Mouse (Mus musculus) layer of hippocampus, postnatal 25 days (tissue): ENCODE data around the gene Tbc1d12. TPM values are rescaled to one million over a fixed set of nuclear protein-coding genes. Genes with fewer than 3 reads are reported as not detected.

ENCODE experiments used
- DNase-seq, 2 experiments: peaks; one replicate each; pipeline ENCODE4 v3.0.0; 2022; ENCODE audit warnings: mixed read lengths in 2 of 2, low spot score in 1 of 2; ENCODE audit errors: extremely low spot score in 1 of 2
- total RNA-seq, 2 experiments: library from RNA; stranded (reverse); gene quantifications; 2 replicates each; pipeline ENCODE4 v1.2.3; 2021

Tbc1d12 gene
- total RNA-seq, 2 experiments from 2014 or later: 12.3 to 13.0 TPM

DNA sequence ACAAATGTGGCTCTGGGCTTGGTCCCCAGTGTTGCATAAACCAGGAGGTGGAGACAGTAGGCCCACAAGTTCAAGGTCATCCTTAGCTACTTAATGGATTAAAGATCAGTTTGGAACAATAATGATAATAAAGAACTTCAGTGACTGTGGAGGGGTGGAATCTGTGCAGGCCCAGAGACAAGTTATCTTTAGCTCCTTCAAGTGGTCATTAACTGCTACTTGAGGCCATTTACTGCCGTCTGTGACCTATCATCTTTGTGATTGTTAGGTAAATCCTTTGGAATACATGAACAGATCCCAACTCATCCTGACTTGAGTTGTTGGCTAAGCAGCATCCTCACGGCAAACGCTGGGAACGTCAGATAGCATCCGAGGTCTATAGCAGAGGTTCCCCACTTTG lies 66.1 kb downstream of the Tbc1d12 start:
- DNase-seq: no peak

DNA sequence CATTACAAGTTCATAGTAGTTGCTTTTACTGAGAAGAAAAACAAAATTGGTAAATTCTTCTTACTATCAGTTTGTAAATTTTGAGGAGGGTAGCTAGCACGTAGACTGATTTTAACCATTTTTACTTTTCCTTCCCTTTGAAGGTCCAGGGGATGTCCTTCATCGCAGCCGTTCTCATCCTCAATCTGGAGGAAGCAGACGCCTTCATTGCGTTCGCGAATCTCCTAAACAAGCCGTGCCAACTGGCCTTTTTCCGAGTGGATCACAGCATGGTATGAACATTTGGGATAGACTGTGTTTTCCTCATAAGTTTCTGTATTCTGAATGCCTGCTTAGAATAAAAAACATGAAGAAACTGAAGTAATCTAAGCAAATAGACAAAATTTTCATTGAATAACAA lies 77.4 kb downstream of the Tbc1d12 start:
- DNase-seq: no peak

DNA sequence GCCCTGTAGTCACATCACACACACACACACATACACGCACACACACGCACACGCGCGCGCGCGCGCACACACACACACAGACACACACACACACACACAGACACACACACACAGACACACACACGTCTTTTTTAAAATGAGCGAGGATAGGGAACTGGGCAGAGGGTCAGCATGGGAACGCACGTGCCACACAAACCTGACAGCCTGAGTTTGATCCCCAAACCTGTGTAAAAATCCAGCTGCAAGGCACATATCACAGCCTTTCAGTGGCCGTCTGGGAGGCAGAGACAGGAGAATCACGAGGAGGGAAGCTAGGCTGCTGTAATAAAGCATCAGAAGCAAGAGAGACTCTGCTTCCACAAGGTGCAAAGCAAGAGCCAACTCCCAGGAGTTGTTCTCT lies 78.5 kb downstream of the Tbc1d12 start:
- no peak for DNase-seq

DNA sequence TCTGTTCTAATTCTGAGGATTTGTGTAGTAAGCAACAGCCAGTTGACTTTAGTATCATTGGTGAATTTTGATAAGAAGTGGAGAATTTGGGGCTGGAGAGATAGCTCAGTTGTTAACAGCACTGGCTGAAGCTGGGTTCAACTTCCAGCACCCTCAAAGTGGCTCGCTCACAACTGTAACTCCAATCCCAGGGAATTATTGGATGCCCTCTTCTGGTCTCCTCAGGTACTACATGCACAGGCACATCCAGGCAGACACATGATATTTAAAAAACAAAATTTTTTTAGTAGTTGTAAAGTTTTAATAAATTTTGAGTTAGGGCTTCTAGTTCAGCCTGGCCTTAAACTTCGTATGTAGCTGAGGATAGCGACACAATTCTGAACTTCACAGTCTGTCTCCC lies 79.3 kb downstream of the Tbc1d12 start:
- peak; percentile 17 to 59 for DNase-seq

DNA sequence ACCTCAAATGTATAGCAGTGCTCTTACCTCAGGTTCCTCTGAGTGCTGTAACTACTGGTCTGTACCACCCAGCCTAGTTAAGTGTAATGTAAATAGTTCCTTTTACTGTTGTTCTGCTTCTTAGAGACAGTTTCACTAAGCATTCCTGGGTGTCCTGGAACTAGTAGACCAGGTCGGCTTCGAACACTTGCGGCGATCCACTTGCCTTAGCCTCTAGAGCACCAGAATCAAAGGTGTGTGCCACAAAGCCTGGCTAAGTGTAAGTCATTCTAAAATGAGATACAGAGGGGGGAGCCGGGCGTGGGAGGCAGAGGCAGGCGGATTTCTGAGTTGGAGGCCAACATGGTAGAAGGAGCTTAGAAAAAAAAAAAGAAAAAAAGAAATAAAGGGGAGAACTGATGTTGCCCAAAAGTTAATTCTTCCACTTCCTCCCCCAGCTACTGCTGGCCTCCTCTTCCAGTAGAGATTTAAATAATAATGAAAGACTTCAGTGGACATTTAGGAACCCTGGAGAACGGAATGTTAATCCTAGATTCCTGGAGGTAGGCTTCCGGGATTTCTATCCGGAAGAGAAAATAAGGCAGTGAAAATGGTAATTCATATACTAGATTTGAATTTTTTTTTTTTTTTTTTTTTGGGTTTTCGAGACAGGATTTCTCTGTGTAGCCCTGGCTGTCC lies 92.2 kb downstream of the Tbc1d12 start:
- no peak for DNase-seq

DNA sequence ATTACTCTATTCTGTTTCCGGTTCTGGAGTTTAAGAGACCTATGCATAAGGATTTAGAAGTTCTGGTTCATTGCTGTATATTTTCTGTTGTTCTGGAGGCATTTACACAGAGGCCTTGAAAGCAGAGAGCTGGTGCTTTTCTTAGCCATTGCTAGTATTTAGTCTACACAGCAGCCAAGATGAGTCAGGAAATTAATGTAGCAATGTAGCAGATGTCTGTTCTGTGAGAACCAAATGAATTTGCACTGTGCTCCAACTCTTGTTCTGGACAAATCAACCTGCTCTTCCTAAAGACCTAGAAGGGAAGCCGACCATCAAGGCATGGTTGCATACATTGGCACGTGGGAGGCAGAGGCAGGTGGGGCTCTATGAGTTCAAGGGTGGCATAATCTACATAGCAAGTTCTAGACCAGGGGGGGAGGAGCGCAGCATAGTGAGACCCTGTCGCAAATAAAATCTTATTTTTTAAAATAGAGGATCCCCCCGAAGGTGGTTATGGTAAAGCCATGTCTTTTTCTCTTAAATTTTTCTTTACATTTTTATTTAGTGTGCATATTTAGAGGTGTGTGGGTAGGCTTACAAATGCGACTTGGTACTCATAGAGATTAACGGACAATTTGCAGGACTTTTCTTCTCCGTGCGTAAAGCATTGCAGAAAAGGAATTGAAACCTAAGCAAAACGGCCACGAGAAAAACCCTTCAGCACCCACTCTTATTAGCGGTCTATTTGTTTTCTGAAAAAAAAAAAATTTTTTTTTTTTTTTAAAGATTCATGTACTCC lies 93.3 kb downstream of the Tbc1d12 start:
- DNase-seq: no peak

DNA sequence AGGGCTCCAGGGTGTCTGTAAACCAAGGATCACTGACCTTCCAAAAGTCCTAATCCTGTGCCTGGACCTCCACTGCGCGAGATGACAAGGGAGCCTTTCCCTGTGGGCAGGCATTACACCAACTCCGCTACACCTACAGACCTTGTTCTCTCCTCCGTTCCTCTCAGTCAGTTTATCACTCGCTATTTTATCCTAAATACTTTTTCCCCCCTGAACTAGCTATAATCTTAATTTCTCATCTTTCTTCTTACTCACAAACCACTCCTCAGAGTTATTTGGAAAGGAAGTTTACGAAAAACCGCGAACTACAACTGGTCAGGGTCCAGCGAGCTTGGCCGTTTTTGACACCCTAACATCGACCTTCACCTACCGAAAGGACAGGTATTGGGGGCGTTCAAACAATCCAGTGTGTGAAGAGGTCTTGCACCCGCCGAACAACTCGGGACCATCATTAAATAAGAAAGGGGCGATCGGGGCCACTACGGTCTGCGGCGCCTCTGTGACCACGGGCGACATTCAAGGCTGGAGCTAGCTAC lies 93.9 kb downstream of the Tbc1d12 start:
- no peak for DNase-seq

DNA sequence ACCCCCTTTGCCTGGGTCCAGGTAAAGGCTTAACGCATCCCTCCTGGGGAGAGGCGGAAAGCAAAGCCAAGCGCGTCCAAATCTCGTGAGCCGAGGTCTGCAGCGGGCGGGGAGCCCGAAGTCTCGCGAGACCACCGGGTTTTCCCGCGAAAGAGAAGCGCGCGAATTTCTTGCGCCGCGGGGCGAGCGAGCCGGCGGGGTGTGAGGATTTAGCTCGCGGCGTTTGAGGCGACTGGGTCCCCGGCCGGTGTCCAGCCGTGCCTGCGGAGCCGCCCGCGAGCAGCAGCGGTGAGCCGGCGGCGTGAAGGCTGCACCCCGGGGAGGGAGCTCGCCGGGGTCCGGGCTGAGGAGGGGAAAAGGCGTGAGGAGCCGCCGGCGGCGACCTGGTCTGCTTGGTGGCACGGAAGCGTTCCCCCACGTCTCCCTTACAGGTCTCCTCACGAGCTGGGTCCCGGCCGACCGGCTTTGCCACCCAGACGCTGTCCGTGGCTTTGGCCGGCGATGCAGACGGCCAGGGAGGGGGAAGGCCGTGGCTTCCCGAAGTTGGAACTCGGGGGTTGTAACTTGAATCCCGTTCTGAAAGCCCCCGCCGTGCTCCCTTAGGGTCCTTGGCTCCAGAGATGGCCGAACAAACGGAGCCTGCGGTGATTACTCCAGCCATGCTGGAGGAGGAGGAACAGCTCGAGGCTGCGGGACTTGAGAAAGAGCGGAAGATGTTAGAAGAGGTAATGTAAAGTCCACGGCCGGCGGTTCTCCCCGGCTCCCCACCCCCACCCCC lies 94.6 kb downstream of the Tbc1d12 start, which contains the start of gene Hells:
TSS of gene Hells (plus strand) at position 128 of the 778 bp plus-strand sequence.
- DNase-seq: peak; percentile 69 to 81

DNA sequence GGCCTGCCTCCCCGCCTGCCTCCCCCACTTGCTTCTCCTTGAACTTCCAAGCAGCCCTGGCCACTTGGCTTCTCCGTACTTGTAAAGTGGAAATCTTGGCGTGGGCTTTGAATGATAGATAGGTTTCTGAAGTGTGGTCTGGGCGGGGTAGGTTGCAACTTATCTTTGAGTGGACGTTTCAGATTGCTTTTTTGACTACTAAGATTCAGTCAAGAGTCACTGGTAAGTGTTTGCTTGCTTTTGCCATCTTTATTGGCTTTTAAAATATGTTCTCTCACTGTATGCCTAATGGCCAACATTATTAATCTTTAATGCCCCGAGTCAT lies 95.1 kb downstream of the Tbc1d12 start:
- no peak for DNase-seq

DNA sequence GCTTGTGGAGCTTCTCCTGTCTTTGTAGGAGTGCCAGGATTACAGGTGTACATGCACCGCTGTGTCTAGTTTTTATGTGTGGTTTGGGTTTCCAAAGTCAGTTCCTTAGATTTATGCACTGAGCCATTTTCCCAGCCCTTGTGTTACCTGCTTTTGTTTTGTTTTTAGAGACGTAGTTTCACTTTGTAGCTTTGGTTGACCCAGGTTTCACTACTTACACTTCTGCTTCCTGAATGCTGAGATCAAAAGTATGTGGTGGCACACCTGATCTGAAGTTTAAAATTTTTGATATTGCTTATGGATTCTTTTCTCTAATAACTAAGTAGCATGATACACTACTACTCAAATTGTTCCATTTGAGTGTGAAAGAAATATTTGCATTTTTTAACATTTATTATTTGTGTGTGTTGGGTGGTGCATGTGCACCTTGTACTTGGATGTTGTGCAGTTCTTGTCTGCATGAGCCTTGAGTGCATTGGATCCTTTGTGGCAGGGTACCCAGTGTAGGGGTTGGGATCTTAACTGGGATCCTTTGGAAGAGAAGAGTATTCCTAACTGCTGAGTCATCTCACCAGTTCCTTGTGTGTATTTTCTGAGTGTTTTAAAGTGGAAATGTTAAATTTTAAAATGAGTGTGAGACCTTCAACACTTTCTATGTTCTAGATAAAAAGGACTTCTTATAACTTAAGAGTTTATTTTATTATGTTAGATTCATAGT lies 108.4 kb downstream of the Tbc1d12 start:
- no peak for DNase-seq

Other genes starting within 250 kb of the Tbc1d12 start
- 10 to 100 TPM; 13.7 to 13.8 TPM for gene Noc3l, start 17.3 kb upstream of the Tbc1d12 start, total RNA-seq
- 1 to 10 TPM; 2.7 to 5.7 TPM for gene Hells, start 94.3 kb downstream of the Tbc1d12 start, total RNA-seq
- gene Cyp2c55, start 170.4 kb downstream of the Tbc1d12 start, total RNA-seq: under 1 TPM in 1 of 2 experiments, not detected in 1; 0.30 TPM
- gene Cyp2c65, start 224.4 kb downstream of the Tbc1d12 start, total RNA-seq: under 1 TPM in 1 of 2 experiments, not detected in 1; 0.19 TPM